Comparison of ENCODE assay signal across 9 mouse cellular contexts in genomic region chr15:82814806-82815205, GRCm38 (mm10). TPM values are rescaled to one million over a fixed set of nuclear protein-coding genes. Genes with fewer than 3 reads are reported as not detected.
DNase-seq lines count a peak whose midpoint lies in the region; ATAC-seq and TF ChIP-seq lines count a peak whose summit lies in the region.
"Had no signal": no experiment of that assay in that cellular context is flagged by ENCODE, and none has a peak within 500 bp of the region (broad histone marks: within the 10 kb centered on the region; RNA-seq: fewer than 3 reads in every experiment).

No protein-coding gene starts in this region.

- H3K27me3 ChIP-seq in forebrain, postnatal 0 days (ENCODE audit: insufficient read depth, low read length) = no peaks in the 10 kb centered on the region
- no peaks in the 10 kb centered on the region for H3K27me3 ChIP-seq in intestine, embryonic 16.5 days (replicated peaks; ENCODE audit: control insufficient read depth, insufficient read depth, low read length)
- H3K27me3 ChIP-seq in liver, embryonic 16.5 days (ENCODE audit: control insufficient read depth, insufficient read depth, low read depth, low read length) = no peaks in the 10 kb centered on the region

- no peak overlapping the region for H3K9ac ChIP-seq in forebrain, postnatal 0 days
- H3K9ac ChIP-seq in intestine, embryonic 16.5 days (ENCODE audit: low read depth, low read length) = no peak overlapping the region
- H3K9ac ChIP-seq in liver, embryonic 16.5 days (ENCODE audit: low read depth, low read length) = no peak overlapping the region

- H3K4me2 ChIP-seq in forebrain, postnatal 0 days (ENCODE audit: low read depth) = no peak overlapping the region
- no peak overlapping the region for H3K4me2 ChIP-seq in intestine, embryonic 16.5 days (ENCODE audit: low read depth, low read length)
- H3K4me2 ChIP-seq in liver, embryonic 16.5 days (ENCODE audit: low read depth, low read length) = no peak overlapping the region

- no peak overlapping the region for H3K27ac ChIP-seq in forebrain, postnatal 0 days (ENCODE audit: low read depth, low read length)
- H3K27ac ChIP-seq in intestine, embryonic 16.5 days (ENCODE audit: low read length) = no peak overlapping the region
- H3K27ac ChIP-seq in liver, embryonic 16.5 days (ENCODE audit: low read length) = no peak overlapping the region

- WGBS in forebrain, postnatal 0 days = 63% methylated on average over 4 of the region's 4 CpGs
- 62% methylated on average over 4 of the region's 4 CpGs for WGBS in intestine, embryonic 16.5 days
- WGBS in liver, embryonic 16.5 days (ENCODE audit: insufficient replicate concordance) = 67% methylated on average over 4 of the region's 4 CpGs

- no peaks in the 10 kb centered on the region for H3K9me3 ChIP-seq in forebrain, postnatal 0 days (ENCODE audit: low read length)
- H3K9me3 ChIP-seq in intestine, embryonic 16.5 days (ENCODE audit: control insufficient read depth, low read length) = no peaks in the 10 kb centered on the region
- no peaks in the 10 kb centered on the region for H3K9me3 ChIP-seq in liver, embryonic 16.5 days (replicated peaks; ENCODE audit: control insufficient read depth, low read length)

- peaks cover 2% of the 10 kb centered on the region for H3K4me1 ChIP-seq in forebrain, postnatal 0 days (ENCODE audit: insufficient read depth)
- H3K4me1 ChIP-seq in intestine, embryonic 16.5 days (ENCODE audit: control insufficient read depth, insufficient read depth, low read length) = no peaks in the 10 kb centered on the region
- peaks cover 10% of the 10 kb centered on the region for H3K4me1 ChIP-seq in liver, embryonic 16.5 days (ENCODE audit: control insufficient read depth, low read depth, low read length)

- peak; percentile 84 for TF ChIP-seq CTCF in forebrain, postnatal 0 days (IDR thresholded peaks at IDR 0.05; ENCODE audit: low read depth)

- peak; percentile 51; the same call in 1 of the 2 replicates for ATAC-seq in forebrain, postnatal 0 days
- ATAC-seq in intestine, embryonic 16.5 days = peak; percentile 46; the same call in 1 of the 2 replicates
- ATAC-seq in liver, embryonic 16.5 days (ENCODE audit: low read depth) = 0 out of 2 replicates have a peak, but pooled peaks have one; percentile 35
- peak; percentile 48; the same call in 1 of the 2 replicates for ATAC-seq in neutrophil, adult 5-6 weeks (ENCODE audit: extremely low read depth, insufficient number of reproducible peaks, low FRiP score, poor library complexity, severe bottlenecking)

- peak; percentile 66 for DNase-seq in urinary bladder, postnatal 14 days (ENCODE audit: low spot score)
- no peak for DNase-seq in urinary bladder, adult 2 months (ENCODE audit: low spot score)
- DNase-seq in c-Kit-positive CD71-positive TER-119-negative erythroid progenitor cells, embryonic 14.5 days (ENCODE audit: low read depth) = peak; percentile 30
- DNase-seq in forebrain, postnatal 0 days = peak; percentile 63
- peak; percentile 14 to 23 for DNase-seq in thymus, adult 18-20 months

- H3K4me3 ChIP-seq in forebrain, postnatal 0 days (ENCODE audit: low read depth, low read length) = no peak overlapping the region
- H3K4me3 ChIP-seq in intestine, embryonic 16.5 days (ENCODE audit: low read length) = no peak overlapping the region
- H3K4me3 ChIP-seq in liver, embryonic 16.5 days (ENCODE audit: low read depth, low read length) = no peak overlapping the region

- peaks cover 15% of the 10 kb centered on the region; the same call in 1 of the 2 replicates for H3K36me3 ChIP-seq in forebrain, postnatal 0 days (ENCODE audit: insufficient read depth)
- no peaks in the 10 kb centered on the region for H3K36me3 ChIP-seq in intestine, embryonic 16.5 days (ENCODE audit: control insufficient read depth, insufficient read depth, low read length)
- H3K36me3 ChIP-seq in liver, embryonic 16.5 days (ENCODE audit: control insufficient read depth, insufficient read depth) = no peaks in the 10 kb centered on the region

RNA-seq across cellular contexts. Expression of gene Cyp2d26, which starts 20.7 kb away (rescaled TPM):
- 0.03 and 0.15 TPM in 2 replicates for polyA plus RNA-seq in urinary bladder, adult 2 months (2012; rRNA removed)
- total RNA-seq in forebrain, postnatal 0 days (2014; rRNA removed) = 0.08 TPM in 1 of 2 replicates, not detected in the other
- polyA plus RNA-seq in forebrain, postnatal 0 days (2015; fragmentation: Nextera tagmentation; extraction: Ambion mirVana) = not detected in 2 replicates
- polyA plus RNA-seq in intestine, embryonic 16.5 days (2015; fragmentation: Nextera tagmentation; extraction: Ambion mirVana) = 25.5 and 40.5 TPM in 2 replicates
- polyA plus RNA-seq in liver, embryonic 16.5 days (2015; fragmentation: Nextera tagmentation; extraction: Ambion mirVana) = 141 and 169 TPM in 2 replicates
- total RNA-seq in neutrophil, adult 5-6 weeks (2017) = not detected in 2 replicates

RNA-seq across cellular contexts. Expression of gene Cyp2d40, which starts 50.8 kb away (rescaled TPM):
- not detected in 2 replicates for polyA plus RNA-seq in urinary bladder, adult 2 months (2012; rRNA removed)
- total RNA-seq in forebrain, postnatal 0 days (2014; rRNA removed) = not detected in 2 replicates
- not detected in 2 replicates for polyA plus RNA-seq in forebrain, postnatal 0 days (2015; fragmentation: Nextera tagmentation; extraction: Ambion mirVana)
- polyA plus RNA-seq in intestine, embryonic 16.5 days (2015; fragmentation: Nextera tagmentation; extraction: Ambion mirVana) = 0.07 TPM in 1 of 2 replicates, not detected in the other
- 0.07 and 0.11 TPM in 2 replicates for polyA plus RNA-seq in liver, embryonic 16.5 days (2015; fragmentation: Nextera tagmentation; extraction: Ambion mirVana)
- total RNA-seq in neutrophil, adult 5-6 weeks (2017) = not detected in 2 replicates
- polyA plus RNA-seq: frontal cortex, adult 2 months had no signal

Comparison
In these comparisons a context has a peak if more than half of its experiments do, and no peak if none do; other contexts are left out.
1. RNA of gene Cyp2d26, which starts 20.7 kb away (polyA plus RNA-seq): 141 to 169 TPM in liver, embryonic 16.5 days and 25.5 to 40.5 TPM in intestine, embryonic 16.5 days; 0.03 to 0.15 TPM in urinary bladder, adult 2 months and not detected in forebrain, postnatal 0 days; every median in the first group is over 10 times any median in the second.
2. Peak in every context shown above with its lines, with median percentiles within 50 percentile points of each other: ATAC-seq.